Mouse (Mus musculus): ENCODE results near the gene Ifnb1.

Gene Ifnb1

DNA sequence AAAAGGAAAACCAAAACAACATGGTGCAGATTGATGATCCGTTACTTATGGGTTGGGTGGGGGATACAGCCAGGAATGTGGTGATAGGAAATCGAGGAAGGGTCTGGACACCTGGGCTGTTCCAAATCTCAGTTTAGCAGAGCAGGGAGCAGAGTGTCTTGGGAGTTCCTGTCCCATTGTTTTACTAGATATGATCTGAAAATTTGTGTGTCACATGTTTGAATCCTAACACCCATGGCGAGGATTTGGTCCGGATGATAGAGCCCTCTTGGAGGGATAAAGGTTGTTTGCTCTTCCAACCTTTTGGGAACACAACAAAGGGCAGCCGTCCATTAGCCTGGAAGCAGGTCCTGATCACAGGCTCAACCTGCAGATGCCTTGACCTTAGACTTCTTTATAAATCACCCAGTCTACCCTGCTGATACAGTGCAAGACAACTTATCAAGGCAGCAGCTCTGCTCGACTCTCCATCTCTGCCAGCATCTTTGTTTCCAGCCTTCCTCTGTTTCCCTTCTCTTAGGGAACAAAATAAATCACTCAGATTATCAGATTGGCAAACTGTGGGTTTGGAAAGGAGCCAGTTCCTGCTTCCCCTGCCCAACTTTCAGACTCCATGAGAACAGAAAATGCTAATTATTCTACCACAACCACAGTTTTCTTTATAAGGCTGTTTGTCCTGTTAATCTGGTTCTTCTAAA, 26.1 kb downstream of the Ifnb1 start:
- no peak for DNase-seq

DNA sequence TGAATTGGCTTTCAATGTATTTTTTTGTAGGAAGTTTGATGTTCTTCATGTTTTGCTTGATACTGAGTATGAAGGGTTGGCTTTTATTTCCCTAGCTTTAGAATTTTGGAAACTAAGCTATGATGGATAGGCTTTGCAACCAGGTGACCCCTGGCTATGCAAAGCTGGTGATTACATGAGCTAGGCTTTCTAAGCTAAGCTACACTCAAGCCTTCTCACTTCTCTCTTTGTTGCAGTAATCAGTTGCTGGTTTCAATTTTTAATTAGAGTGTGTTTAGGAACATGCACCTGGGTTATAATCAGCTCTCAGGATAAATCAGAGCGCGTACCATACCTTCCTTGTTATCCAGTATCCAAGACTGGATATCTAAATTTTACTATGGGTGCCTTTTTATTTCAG, 33.0 kb downstream of the Ifnb1 start:
- DNase-seq: no peak

DNA sequence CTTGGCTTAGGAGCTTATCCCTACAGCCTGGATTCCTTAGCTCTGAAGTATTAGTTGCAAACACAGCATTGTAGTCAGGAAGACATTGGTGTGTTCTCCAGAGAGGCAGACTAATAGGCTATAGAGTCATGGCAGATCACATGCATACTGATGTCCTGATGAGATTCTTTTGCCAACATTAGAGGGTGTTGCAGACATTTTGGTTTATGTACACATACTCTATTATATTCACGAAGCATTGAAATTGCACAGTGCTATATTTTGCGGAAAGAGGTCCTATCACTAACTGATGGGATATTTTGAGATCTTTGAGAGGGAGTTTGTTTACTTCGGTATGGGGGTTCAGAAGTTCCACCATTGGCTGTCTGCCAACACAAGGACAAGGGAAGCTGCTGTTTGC, 34.5 kb downstream of the Ifnb1 start:
- no peak for DNase-seq

DNA sequence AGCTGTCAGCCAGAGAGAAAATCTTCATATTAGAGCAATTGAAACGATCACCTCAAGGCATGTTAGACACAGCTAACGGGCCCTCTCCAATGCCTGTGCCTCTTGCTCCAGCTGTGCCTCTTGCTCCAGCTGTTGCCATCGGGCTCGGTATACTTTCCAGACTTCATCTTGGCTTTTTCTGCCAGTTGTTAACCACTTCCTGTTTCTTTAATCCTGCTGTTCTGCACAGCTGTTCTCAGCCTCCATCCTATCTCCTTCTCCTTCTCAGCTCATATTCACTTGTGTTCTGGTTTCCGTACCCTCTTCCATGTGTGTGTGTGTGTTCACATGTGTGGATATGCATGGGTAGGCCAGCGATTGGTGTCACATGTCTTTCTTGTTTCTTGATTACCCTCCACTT, 42.4 kb downstream of the Ifnb1 start:
- no peak for DNase-seq

DNA sequence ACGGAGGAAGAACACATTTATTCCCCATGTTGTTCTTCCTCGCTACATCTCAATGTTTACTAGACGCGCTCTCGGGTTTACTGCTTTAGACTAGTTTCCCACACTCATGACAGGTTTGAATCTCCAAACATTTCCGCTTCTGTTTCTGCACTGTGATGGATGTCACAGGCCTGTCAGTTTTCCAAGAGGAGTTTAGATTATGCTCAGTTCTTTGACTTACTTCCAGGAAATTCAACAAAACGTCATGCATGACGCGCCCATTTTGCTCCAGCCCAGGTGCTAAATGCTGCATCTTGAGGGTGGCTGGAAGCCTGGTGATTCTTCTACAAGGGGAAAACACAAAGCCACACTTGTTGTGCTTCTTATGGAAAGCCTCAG, 43.8 kb downstream of the Ifnb1 start:
- DNase-seq: no peak

DNA sequence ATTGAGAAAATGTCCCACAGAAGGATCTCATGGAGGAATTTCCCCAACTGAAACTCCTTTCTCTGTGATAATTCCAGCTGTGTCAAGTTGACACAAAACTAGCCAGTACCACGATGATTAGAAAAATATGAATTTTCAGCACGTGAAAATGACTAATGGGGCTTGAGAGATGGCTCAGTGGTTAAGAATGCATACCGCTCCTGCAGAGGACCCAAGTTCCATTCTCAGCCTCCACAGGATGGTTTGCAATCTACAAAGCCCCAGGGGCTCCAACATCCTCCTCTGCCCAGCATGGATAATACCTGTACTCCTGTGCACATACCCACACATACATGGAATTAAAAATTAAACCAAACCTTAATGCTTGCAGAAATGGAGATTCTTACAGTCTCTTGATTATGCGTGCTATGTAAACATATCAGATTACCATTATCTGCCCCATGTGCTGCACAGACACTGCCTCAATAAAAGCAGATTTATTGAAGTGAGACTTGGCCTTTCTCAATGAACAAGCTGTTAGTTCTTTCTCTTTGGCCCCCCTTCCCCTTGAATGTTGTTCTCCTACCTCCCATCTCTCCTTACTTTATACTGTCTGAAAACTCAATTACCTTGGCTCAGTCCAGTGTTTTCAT, 44.3 kb downstream of the Ifnb1 start:
- no peak for DNase-seq

DNA sequence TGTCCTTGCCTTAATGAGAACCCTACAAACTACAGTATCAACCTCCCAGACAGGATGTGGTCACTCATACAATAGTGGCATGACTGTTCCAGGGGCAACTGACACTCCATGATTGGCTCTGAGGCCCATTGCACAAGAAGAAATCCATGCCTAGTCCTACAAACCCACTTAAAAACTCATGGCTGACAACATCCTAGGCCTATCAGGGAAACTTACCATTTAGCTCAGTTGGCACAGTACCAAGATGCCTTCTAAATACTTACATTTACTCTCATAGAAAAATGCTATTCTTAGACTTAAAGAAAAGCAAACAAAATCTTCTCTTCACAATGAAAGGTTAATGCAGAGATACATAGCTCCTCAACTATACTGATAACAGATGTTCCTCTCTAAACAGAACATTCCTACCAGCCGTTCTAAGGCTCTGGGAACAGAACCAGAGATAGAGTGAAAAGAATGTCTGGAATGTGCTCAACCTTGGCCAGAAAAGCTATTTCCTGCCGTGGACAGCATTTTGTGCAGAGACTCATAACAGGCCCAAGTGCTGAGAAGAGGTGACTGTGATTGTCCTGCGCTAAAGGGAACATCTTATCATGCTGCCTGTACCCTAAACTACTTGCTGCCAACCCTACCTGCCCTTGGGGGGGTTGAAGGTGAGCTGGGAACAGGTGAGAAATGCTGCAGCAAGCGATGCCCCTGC, 45.9 kb downstream of the Ifnb1 start:
- DNase-seq: no peak

DNA sequence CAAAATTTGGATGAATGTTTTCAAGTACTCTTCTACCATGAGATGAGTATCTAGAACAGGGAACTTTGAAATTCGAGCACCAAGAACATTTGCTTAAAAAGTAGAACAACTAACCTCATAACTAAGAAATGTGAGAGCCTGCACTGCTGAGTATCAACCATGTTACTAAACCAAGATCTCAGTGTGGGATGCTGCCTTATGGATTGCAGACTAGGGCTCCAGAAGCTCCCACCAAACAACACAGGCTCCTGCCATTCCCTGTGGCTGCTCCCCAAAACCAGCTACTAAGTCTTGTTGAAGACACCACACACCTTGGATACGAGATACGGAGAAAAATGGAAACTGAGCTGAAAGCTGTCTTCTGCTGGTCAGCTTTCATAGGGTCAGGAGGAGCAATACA, 46.5 kb downstream of the Ifnb1 start:
- no peak for DNase-seq
